Mouse (Mus musculus) hindbrain, embryonic 11.5 days (tissue): ENCODE results near the gene Tnrc6c. TPM values are rescaled to one million over a fixed set of nuclear protein-coding genes. Genes with fewer than 3 reads are reported as not detected.

Source experiments
- ATAC-seq: fragments of 200-750 bp; cut with Nextera tagmentation; 2 replicates; pipeline ENCODE4 v1.8.0; 2017; ENCODE audit warnings: mild to moderate bottlenecking, moderate TSS enrichment, moderate library complexity; ENCODE audit not compliant: low FRiP score
- DNase-seq: peaks from one replicate; pipeline ENCODE4 v3.0.0-alpha.2; 2015; ENCODE audit warnings: low spot score
- H3K27ac ChIP-seq: fragments of 300-500 bp; sonication (generic); 2 replicates; pipeline ENCODE4 v1.5.1; 2014; ENCODE audit warnings: mild to moderate bottlenecking, low read depth, low read length
- H3K27me3 ChIP-seq: fragments of 300-500 bp; sonication (generic); 2 replicates; pipeline ENCODE4 v1.6.1; 2014; ENCODE audit warnings: mild to moderate bottlenecking, low read length, moderate library complexity, mixed read lengths; ENCODE audit not compliant: control insufficient read depth, insufficient read depth
- H3K36me3 ChIP-seq: fragments of 300-500 bp; sonication (generic); 2 replicates; pipeline ENCODE4 v1.6.1; 2014; ENCODE audit warnings: mild to moderate bottlenecking, low read length, moderate library complexity, mixed read lengths; ENCODE audit not compliant: control insufficient read depth, insufficient read depth
- H3K4me1 ChIP-seq: fragments of 300-500 bp; sonication (generic); replicated peaks from 2 replicates; pipeline ENCODE4 v1.6.1; 2014; ENCODE audit warnings: low read length, mixed read lengths; ENCODE audit not compliant: control insufficient read depth, insufficient read depth
- H3K4me2 ChIP-seq: fragments of 300-500 bp; sonication (generic); replicated peaks from 2 replicates; pipeline ENCODE4 v1.6.1; 2014; ENCODE audit warnings: mild to moderate bottlenecking, low read depth, low read length
- H3K4me3 ChIP-seq: fragments of 300-500 bp; sonication (generic); 2 replicates; pipeline ENCODE4 v1.5.1; 2014; ENCODE audit warnings: low read depth, low read length
- H3K9ac ChIP-seq: fragments of 300-500 bp; sonication (generic); 2 replicates; pipeline ENCODE4 v1.6.1; 2014; ENCODE audit warnings: low read depth, low read length
- H3K9me3 ChIP-seq: fragments of 300-500 bp; sonication (generic); 2 replicates; pipeline ENCODE4 v1.6.1; 2016; ENCODE audit warnings: low read length; ENCODE audit not compliant: control insufficient read depth
- WGBS: fragments of 180-500 bp; shearing (Covaris S2); extraction: QIAGEN DNeasy Blood & Tissue Kit; methylation state at CpG from one replicate; pipeline ENCODE4 v1.1.7; 2014; 5-methylcytosine and 5-hydroxymethylcytosine counted together
- polyA plus RNA-seq: library from polyadenylated mRNA; unstranded; fragments of >200 nt; fragmentation: Nextera tagmentation; extraction: Ambion mirVana; gene quantifications from 2 replicates; pipeline ENCODE4 v1.2.1, GENCODE M21; 2014

Tnrc6c gene
- polyA plus RNA-seq, 1 experiment from 2014 or later = 20.6 TPM

DNA sequence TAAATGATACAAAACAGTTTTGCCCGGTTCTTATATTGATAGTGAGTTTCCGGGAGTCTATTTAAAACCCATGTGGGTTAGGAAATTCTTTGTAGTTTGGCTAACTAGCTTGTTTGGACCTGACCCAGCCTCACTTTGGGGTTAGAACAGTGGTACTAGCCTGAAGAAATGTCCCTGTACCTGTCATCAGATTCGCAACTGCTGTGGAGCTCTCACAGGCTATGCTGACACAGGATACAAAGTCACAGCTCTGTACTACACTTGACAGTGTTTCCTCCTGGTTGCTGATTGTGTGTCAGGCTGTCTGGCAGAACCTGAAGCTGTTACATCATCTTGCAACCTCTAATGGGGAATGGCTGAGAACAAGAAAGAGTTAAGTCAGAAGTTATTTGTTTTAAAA, 75.3 kb downstream of the Tnrc6c start:
- WGBS = 90% methylated on average over 3 of the region's 3 CpGs
- H3K27ac ChIP-seq = no peak overlapping the region

DNA sequence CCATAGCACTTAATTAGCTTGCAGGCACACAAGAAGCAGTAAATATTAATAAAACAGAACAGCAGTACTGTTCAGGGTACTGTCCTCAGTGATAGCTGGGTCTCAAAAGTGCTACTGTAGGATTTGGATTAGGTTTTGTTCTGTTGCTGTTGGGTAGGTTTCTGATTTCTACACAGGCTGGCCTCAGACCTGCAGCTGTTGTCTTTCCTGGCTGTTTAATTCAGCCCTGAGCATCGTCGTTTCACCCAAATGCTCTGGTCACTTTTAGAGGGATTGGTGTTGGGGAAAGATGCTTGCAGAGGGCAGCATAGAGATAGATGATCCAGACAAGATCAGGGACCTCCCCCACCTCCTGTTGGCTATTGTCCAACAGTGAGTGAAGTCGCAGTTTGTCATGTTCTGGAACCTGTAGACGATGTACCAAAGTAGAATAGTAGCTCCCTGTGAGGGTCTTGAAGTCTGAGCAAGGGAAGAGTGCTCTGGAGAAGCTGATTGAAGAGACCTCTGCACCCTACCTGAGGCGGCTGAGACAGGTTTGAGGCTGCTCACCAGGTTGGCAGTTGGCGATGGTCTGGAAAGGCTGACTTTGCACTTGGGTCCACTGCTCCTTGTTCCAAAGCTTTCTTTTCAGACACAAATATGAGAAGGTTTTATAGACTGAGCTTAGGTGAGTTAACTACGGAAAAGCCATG, 75.9 kb downstream of the Tnrc6c start:
- WGBS = 88% methylated on average over 7 of the region's 7 CpGs
- H3K36me3 ChIP-seq = peaks cover 2% of the 10 kb centered on the region; the same call in 1 of the 2 replicates
- H3K27ac ChIP-seq = no peak overlapping the region
- no peak for DNase-seq
- H3K4me2 ChIP-seq = no peak overlapping the region
- H3K4me3 ChIP-seq = no peak overlapping the region
- H3K9me3 ChIP-seq = no peaks in the 10 kb centered on the region
- no peaks in the 10 kb centered on the region for H3K4me1 ChIP-seq
- ATAC-seq = no peak
- H3K9ac ChIP-seq = no peak overlapping the region
- H3K27me3 ChIP-seq = no peaks in the 10 kb centered on the region

More for the DNA sequence above, 75.3 kb downstream of the Tnrc6c start:
- H3K27me3 ChIP-seq = no peaks in the 10 kb centered on the region
- no peak overlapping the region for H3K9ac ChIP-seq
- H3K36me3 ChIP-seq = peaks cover 2% of the 10 kb centered on the region; the same call in 1 of the 2 replicates
- H3K4me1 ChIP-seq = no peaks in the 10 kb centered on the region
- DNase-seq (no peak), ATAC-seq (no peak)
- H3K9me3 ChIP-seq = no peaks in the 10 kb centered on the region
- H3K4me3 ChIP-seq = no peak overlapping the region
- no peak overlapping the region for H3K4me2 ChIP-seq

DNA sequence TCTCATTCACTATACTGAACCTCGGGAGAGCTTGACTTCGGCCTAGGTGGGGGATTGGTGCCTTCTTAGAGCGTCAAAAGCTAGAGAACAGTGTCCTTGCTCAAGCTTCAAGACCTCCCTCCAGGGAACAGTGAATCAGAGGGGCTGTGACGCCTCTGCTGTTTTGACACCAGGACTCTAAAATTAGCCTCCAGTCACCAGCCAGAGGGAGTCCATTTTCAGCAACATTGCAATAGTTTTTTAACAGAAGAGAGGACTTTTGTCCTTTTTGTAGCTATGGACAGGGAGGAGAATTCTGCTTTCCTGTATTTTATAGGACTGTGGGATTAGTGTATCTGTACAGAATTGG, 76.4 kb downstream of the Tnrc6c start:
- WGBS = 84% methylated on average over 4 of the region's 4 CpGs
- Histone ChIP-seq H3K4me1 (no peaks in the 10 kb centered on the region), H3K27me3 (no peaks in the 10 kb centered on the region), H3K27ac (no peak overlapping the region), H3K36me3 (peaks cover 2% of the 10 kb centered on the region; the same call in 1 of the 2 replicates), H3K4me3 (no peak overlapping the region), H3K4me2 (no peak overlapping the region), H3K9me3 (no peaks in the 10 kb centered on the region), H3K9ac (no peak overlapping the region)
- DNase-seq = no peak
- no peak for ATAC-seq

DNA sequence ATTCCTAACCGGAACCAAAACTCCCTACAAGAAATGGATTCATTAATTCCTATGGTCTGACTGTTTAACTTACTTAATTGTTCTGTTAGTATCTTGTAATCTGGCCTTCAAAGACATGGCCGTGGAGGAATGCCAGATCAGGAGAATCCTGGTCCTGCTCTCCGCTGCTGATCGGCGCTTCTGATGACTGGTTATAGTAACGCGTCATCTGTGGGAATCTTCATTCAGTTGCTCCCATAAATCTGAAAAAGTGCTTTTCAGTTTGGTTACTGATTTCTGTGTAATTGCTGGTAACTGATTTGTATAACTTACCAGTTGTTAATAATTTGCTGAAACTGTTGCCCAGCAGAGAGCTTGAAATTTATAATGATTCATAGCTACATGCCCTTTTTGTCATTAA, 77.4 kb downstream of the Tnrc6c start:
- Histone ChIP-seq H3K9ac (no peak overlapping the region), H3K4me3 (no peak overlapping the region), H3K36me3 (peaks cover 5% of the 10 kb centered on the region), H3K4me2 (no peak overlapping the region), H3K9me3 (no peaks in the 10 kb centered on the region), H3K4me1 (no peaks in the 10 kb centered on the region), H3K27ac (no peak overlapping the region), H3K27me3 (no peaks in the 10 kb centered on the region)
- DNase-seq = no peak
- 95% methylated on average over 7 of the region's 7 CpGs for WGBS
- no peak for ATAC-seq

DNA sequence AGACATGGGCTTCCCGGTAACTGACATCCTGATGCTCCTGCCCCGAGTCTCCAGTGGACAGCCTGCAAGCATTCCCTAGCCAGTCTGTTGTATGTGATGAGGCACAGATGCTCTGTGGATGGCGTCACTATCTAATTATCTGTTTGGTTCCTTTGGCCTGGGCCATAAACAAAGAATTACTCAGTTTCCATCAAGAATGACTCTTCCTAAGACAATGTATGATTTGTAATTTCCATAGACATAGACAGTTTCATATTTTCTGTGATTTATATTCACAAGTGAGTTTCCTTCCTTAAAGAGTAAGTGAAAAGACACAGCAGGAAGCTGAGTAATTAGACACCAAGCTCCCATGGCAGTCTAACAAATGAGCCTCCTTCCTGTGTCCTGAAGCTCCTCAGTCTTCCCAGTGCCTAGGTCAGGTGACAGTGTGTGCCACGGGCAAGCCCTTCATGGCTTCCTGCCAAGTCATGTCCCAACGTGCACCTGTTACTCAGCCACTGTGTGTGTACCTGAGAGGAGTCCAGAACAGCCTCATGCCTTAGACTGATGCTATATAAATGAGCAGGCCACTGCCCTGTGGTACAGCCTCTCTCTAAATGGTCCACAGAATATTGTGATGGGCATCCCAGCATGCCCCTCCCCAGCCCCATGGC, 82.1 kb downstream of the Tnrc6c start:
- no peak for ATAC-seq
- H3K9me3 ChIP-seq = no peaks in the 10 kb centered on the region
- 76% methylated on average over 5 of the region's 5 CpGs for WGBS
- peaks cover 5% of the 10 kb centered on the region for H3K36me3 ChIP-seq
- no peak overlapping the region for H3K4me2 ChIP-seq
- no peak overlapping the region for H3K9ac ChIP-seq
- no peaks in the 10 kb centered on the region for H3K27me3 ChIP-seq
- no peak overlapping the region for H3K27ac ChIP-seq
- H3K4me1 ChIP-seq = no peaks in the 10 kb centered on the region
- DNase-seq = no peak
- no peak overlapping the region for H3K4me3 ChIP-seq

DNA sequence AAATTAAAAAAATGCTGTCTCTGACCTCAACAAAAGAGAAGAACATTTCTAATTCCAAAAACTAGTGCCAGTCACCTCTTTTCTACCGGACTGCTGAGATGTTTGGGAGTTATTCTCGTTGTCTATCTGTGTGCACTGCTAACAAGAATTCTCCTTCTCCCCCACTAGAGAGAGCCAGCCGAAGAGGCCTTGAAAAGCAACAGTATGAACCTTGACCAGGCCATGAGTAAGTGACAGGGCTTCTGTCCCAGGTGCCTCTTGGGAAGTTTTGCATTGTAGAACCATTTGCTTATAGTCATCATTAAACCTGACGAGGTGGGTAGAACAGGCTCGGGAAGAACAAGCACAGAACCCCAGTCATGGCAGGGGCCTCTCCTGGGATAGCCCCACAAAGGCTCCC, 84.0 kb downstream of the Tnrc6c start:
- Histone ChIP-seq H3K27me3 (no peaks in the 10 kb centered on the region), H3K4me3 (no peak overlapping the region), H3K9me3 (no peaks in the 10 kb centered on the region), H3K9ac (no peak overlapping the region), H3K27ac (no peak overlapping the region), H3K4me2 (no peak overlapping the region), H3K36me3 (peaks cover 16% of the 10 kb centered on the region), H3K4me1 (no peaks in the 10 kb centered on the region)
- no peak for DNase-seq
- no peak for ATAC-seq
- WGBS = 95% methylated on average over 5 of the region's 5 CpGs

DNA sequence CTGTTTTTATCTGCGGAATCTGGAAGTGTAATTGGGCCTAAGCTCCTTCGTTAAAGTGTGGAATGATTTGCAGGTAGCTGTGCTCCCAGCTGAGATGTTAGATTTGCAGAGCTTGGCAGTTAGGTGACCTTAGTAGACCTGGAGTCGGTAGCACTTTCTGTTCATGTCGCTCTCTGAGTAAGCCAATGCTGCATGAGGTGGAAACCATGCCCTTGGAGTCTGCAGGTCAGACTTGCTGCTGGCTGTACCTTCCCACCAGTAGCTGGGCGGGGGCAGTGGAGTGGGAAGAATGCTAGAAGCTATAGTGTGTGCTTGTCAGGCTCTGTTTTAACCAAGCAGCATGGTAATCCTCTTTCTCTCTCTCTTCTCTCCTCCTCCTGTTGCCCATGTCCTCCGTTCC, 87.0 kb downstream of the Tnrc6c start:
- WGBS = 87% methylated on average over 6 of the region's 6 CpGs
- H3K36me3 ChIP-seq = peaks cover 17% of the 10 kb centered on the region

DNA sequence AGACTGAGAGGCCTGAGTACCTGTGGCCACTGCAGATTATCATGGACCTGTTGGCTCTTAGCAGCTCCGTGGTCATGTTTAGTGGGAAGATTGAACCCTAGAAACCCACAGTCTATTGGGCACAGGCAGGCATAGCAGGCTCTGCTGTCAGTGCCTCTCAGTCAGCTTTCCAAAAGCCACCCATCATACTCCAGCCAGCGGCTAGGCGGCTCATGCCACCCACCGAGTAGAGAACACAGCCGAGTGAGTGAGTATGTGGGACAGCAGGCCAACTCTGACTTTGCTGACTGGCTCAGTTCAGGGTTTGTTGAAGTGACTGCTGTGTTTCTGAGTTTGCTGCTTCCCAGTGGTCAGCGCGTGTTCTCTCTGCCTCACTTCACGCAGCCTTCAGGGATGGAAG, 88.2 kb downstream of the Tnrc6c start:
- 83% methylated on average over 8 of the region's 8 CpGs for WGBS
- peaks cover 14% of the 10 kb centered on the region for H3K36me3 ChIP-seq
- H3K9ac ChIP-seq = no peak overlapping the region

More for the DNA sequence above, 87.0 kb downstream of the Tnrc6c start:
- no peaks in the 10 kb centered on the region for H3K9me3 ChIP-seq
- H3K27ac ChIP-seq = no peak overlapping the region
- H3K27me3 ChIP-seq = no peaks in the 10 kb centered on the region
- no peak overlapping the region for H3K4me3 ChIP-seq
- H3K4me2 ChIP-seq = no peak overlapping the region
- ATAC-seq (no peak), DNase-seq (no peak)
- H3K4me1 ChIP-seq = no peaks in the 10 kb centered on the region
- no peak overlapping the region for H3K9ac ChIP-seq

DNA sequence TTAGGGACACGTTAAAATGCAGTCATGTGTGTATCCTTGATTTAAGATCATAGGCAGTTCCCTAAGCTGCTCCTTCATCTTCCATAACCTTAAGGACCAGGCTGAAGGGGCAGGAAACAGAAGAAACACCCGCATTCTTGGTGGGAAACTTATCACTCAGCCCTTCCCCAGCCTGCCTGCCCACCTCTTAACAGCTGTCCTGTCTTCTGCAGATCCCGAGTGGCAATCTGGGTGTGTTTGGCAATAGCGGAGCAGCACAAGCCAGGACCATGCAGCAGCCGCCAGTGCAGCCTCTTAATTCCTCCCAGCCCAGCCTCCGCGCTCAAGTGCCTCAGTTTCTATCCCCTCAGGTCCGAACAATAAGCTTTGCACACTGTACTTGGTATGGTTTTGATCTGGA, 88.6 kb downstream of the Tnrc6c start:
- H3K36me3 ChIP-seq = peaks cover 14% of the 10 kb centered on the region
- 88% methylated on average over 8 of the region's 8 CpGs for WGBS
- no peak overlapping the region for H3K9ac ChIP-seq
- no peak overlapping the region for H3K4me3 ChIP-seq
- H3K27me3 ChIP-seq = no peaks in the 10 kb centered on the region
- no peak for ATAC-seq
- H3K9me3 ChIP-seq = no peaks in the 10 kb centered on the region
- no peak overlapping the region for H3K27ac ChIP-seq
- H3K4me2 ChIP-seq = no peak overlapping the region
- H3K4me1 ChIP-seq = no peaks in the 10 kb centered on the region
- DNase-seq = no peak

More for the DNA sequence above, 88.2 kb downstream of the Tnrc6c start:
- H3K9me3 ChIP-seq = no peaks in the 10 kb centered on the region
- no peak for ATAC-seq
- H3K4me2 ChIP-seq = no peak overlapping the region
- H3K4me1 ChIP-seq = no peaks in the 10 kb centered on the region
- no peak overlapping the region for H3K27ac ChIP-seq
- H3K27me3 ChIP-seq = no peaks in the 10 kb centered on the region
- H3K4me3 ChIP-seq = no peak overlapping the region
- no peak for DNase-seq
